Mouse (Mus musculus) CH12.LX (cell line): Measurements from ENCODE around the gene Zc3h18. TPM values are rescaled to one million over a fixed set of nuclear protein-coding genes. Genes with fewer than 3 reads are reported as not detected.

ENCODE experiments used
- DNase-seq: peaks from one replicate; pipeline ENCODE4 v3.0.0-alpha.2; 2013; ENCODE audit errors: extremely low read depth
- H3K27ac ChIP-seq: 2 replicates; pipeline ENCODE4 v1.5.1; 2012; ENCODE audit warnings: low read depth, mild to moderate bottlenecking, control low read depth, moderate library complexity; ENCODE audit not compliant: insufficient read depth
- H3K27me3 ChIP-seq: replicated peaks from 2 replicates; pipeline ENCODE3; 2012; ENCODE audit warnings: inconsistent platforms
- H3K36me3 ChIP-seq, 2 experiments: replicated peaks in 1 of 2; 2 replicates each; pipeline versions ENCODE3 to v1.6.1; 2012; ENCODE audit warnings: inconsistent platforms in 1 of 2, low read length in 1 of 2, mild to moderate bottlenecking in 1 of 2, mixed read lengths in 1 of 2, moderate library complexity in 1 of 2; ENCODE audit not compliant: control insufficient read depth in 1 of 2, insufficient read depth in 1 of 2
- H3K4me1 ChIP-seq, 2 experiments: 2 replicates each; pipeline ENCODE4 v1.6.1; 2012; ENCODE audit warnings: inconsistent platforms in 1 of 2, moderate library complexity in 1 of 2; ENCODE audit not compliant: insufficient read depth in 2 of 2, control insufficient read depth in 1 of 2
- H3K4me2 ChIP-seq: 2 replicates; pipeline ENCODE4 v1.6.1; 2012; ENCODE audit warnings: low read depth, mild to moderate bottlenecking, control low read depth; ENCODE audit not compliant: poor library complexity, insufficient read depth, severe bottlenecking
- H3K4me3 ChIP-seq, 3 experiments: fragments of 150-350 bp in 1 of 3; sonication (generic) in 1 of 3; replicated peaks in 1 of 3; 2 replicates each; pipeline versions ENCODE3 to v1.5.1; 2011 to 2012; ENCODE audit warnings: low read depth in 2 of 3, low read length in 2 of 3, mild to moderate bottlenecking in 2 of 3, moderate library complexity in 2 of 3, control low read depth in 1 of 3, improper control_type of control experiment in 1 of 3, inconsistent platforms in 1 of 3, mixed read lengths in 1 of 3; ENCODE audit not compliant: poor library complexity in 1 of 3
- H3K79me2 ChIP-seq: replicated peaks from 2 replicates; pipeline ENCODE4 v1.6.1; 2012; ENCODE audit warnings: mild to moderate bottlenecking, moderate library complexity; ENCODE audit not compliant: control insufficient read depth, poor library complexity, insufficient read depth, severe bottlenecking; ENCODE audit errors: extremely low read depth
- H3K9ac ChIP-seq: 2 replicates; pipeline ENCODE4 v1.6.1; 2012; ENCODE audit warnings: low read depth, mild to moderate bottlenecking, control low read depth, moderate library complexity; ENCODE audit not compliant: insufficient read depth
- H3K9me3 ChIP-seq: replicated peaks from 2 replicates; pipeline ENCODE3; 2012; ENCODE audit warnings: low read length, inconsistent platforms, mixed read lengths
- BHLHE40 ChIP-seq: IDR thresholded peaks from 2 replicates; pipeline ENCODE4 v1.6.1; 2011; ENCODE audit warnings: mild to moderate bottlenecking, low read depth, low read length, improper control_type of control experiment
- CHD1 ChIP-seq: IDR thresholded peaks from 2 replicates; pipeline ENCODE4 v1.6.1; 2012; ENCODE audit warnings: low read depth, low read length, improper control_type of control experiment, inconsistent platforms
- CHD2 ChIP-seq: IDR thresholded peaks from 2 replicates; pipeline ENCODE4 v1.6.1; 2011; ENCODE audit warnings: low read length, improper control_type of control experiment
- CTCF ChIP-seq, 2 experiments: IDR thresholded peaks in 1 of 2; conservative IDR thresholded peaks in 1 of 2; 2 replicates each; pipeline ENCODE4 v1.5.1; 2011 to 2012; ENCODE audit warnings: low read depth in 2 of 2, low read length in 2 of 2, improper control_type of control experiment in 1 of 2, inconsistent platforms in 1 of 2, mild to moderate bottlenecking in 1 of 2, moderate library complexity in 1 of 2
- E2F4 ChIP-seq: IDR thresholded peaks from 2 replicates; pipeline ENCODE4 v1.6.1; 2011; ENCODE audit warnings: low read depth, low read length, improper control_type of control experiment; ENCODE audit not compliant: insufficient replicate concordance
- ELF1 ChIP-seq: IDR thresholded peaks from 2 replicates; pipeline ENCODE4 v1.6.1; 2014; ENCODE audit warnings: low read depth, mild to moderate bottlenecking, inconsistent platforms, low read length, improper control_type of control experiment
- EP300 ChIP-seq: IDR thresholded peaks from 2 replicates; pipeline ENCODE4 v1.6.1; 2011; ENCODE audit warnings: low read length, improper control_type of control experiment
- ETS1 ChIP-seq: conservative IDR thresholded peaks from 2 replicates; pipeline ENCODE4 v1.6.1; 2012; ENCODE audit warnings: low read depth, mild to moderate bottlenecking, inconsistent platforms, low read length, improper control_type of control experiment, moderate library complexity
- GABPA ChIP-seq: IDR thresholded peaks from 2 replicates; pipeline ENCODE4 v1.6.1; 2012; ENCODE audit warnings: low read depth, low read length, improper control_type of control experiment, inconsistent platforms; ENCODE audit not compliant: insufficient replicate concordance
- HCFC1 ChIP-seq: IDR thresholded peaks from 2 replicates; pipeline ENCODE4 v1.6.1; 2012; ENCODE audit warnings: low read depth, mild to moderate bottlenecking, inconsistent platforms, low read length, improper control_type of control experiment
- IRF4 ChIP-seq: IDR thresholded peaks from 2 replicates; pipeline ENCODE4 v1.6.1; 2014; ENCODE audit warnings: low read depth, mild to moderate bottlenecking, inconsistent platforms, low read length, improper control_type of control experiment
- JUN ChIP-seq: IDR thresholded peaks from 2 replicates; pipeline ENCODE4 v1.6.1; 2011; ENCODE audit warnings: low read depth, mild to moderate bottlenecking, low read length, improper control_type of control experiment, moderate library complexity; ENCODE audit not compliant: insufficient read depth
- JUND ChIP-seq: conservative IDR thresholded peaks from 2 replicates; pipeline ENCODE4 v1.6.1; 2011; ENCODE audit warnings: low read depth, low read length, improper control_type of control experiment
- KAT2A ChIP-seq: IDR thresholded peaks from 2 replicates; pipeline ENCODE4 v1.6.1; 2012; ENCODE audit warnings: low read length, improper control_type of control experiment, inconsistent platforms; ENCODE audit not compliant: insufficient replicate concordance
- MAFK ChIP-seq: IDR thresholded peaks from 2 replicates; pipeline ENCODE4 v1.6.1; 2011; ENCODE audit warnings: low read length, improper control_type of control experiment; ENCODE audit not compliant: insufficient replicate concordance
- MAX ChIP-seq: IDR thresholded peaks from 2 replicates; pipeline ENCODE4 v1.6.1; 2011; ENCODE audit warnings: low read length, improper control_type of control experiment
- MAZ ChIP-seq: IDR thresholded peaks from 2 replicates; pipeline ENCODE4 v1.6.1; 2012; ENCODE audit warnings: low read depth, mild to moderate bottlenecking, inconsistent platforms, low read length, improper control_type of control experiment, moderate library complexity
- MEF2A ChIP-seq: IDR thresholded peaks from 2 replicates; pipeline ENCODE4 v1.6.1; 2014; ENCODE audit warnings: low read depth, mild to moderate bottlenecking, inconsistent platforms, low read length, improper control_type of control experiment, borderline replicate concordance
- MXI1 ChIP-seq: IDR thresholded peaks from 2 replicates; pipeline ENCODE4 v1.6.1; 2011; ENCODE audit warnings: mild to moderate bottlenecking, low read depth, low read length, improper control_type of control experiment
- MYC ChIP-seq: IDR thresholded peaks from 2 replicates; pipeline ENCODE4 v1.6.1; 2011; ENCODE audit warnings: low read depth, mild to moderate bottlenecking, improper control_type of control experiment, low read length
- NELFE ChIP-seq: IDR thresholded peaks from 2 replicates; pipeline ENCODE4 v1.6.1; 2011; ENCODE audit warnings: low read depth, low read length, improper control_type of control experiment
- NRF1 ChIP-seq: IDR thresholded peaks from 2 replicates; pipeline ENCODE4 v1.6.1; 2014; ENCODE audit warnings: low read depth, mild to moderate bottlenecking, inconsistent platforms, low read length, improper control_type of control experiment, moderate library complexity
- PAX5 ChIP-seq: IDR thresholded peaks from 2 replicates; pipeline ENCODE4 v1.6.1; 2012; ENCODE audit warnings: low read length, inconsistent platforms, mixed read lengths
- POLR2A ChIP-seq: IDR thresholded peaks from 2 replicates; pipeline ENCODE4 v1.6.1; 2011; ENCODE audit warnings: low read depth, mild to moderate bottlenecking, improper control_type of control experiment, low read length
- POLR2AphosphoS2 ChIP-seq: IDR thresholded peaks from 2 replicates; pipeline ENCODE4 v1.6.1; 2011; ENCODE audit warnings: low read depth, low read length, improper control_type of control experiment
- RAD21 ChIP-seq: IDR thresholded peaks from 2 replicates; pipeline ENCODE4 v1.6.1; 2011; ENCODE audit warnings: low read depth, mild to moderate bottlenecking, low read length, improper control_type of control experiment, moderate library complexity
- RCOR1 ChIP-seq: conservative IDR thresholded peaks from 2 replicates; pipeline ENCODE4 v1.6.1; 2012; ENCODE audit warnings: low read depth, mild to moderate bottlenecking, inconsistent platforms, low read length, improper control_type of control experiment
- SIN3A ChIP-seq: IDR thresholded peaks from 2 replicates; pipeline ENCODE4 v1.6.1; 2012; ENCODE audit warnings: low read length, improper control_type of control experiment, inconsistent platforms
- SMC3 ChIP-seq: IDR thresholded peaks from 2 replicates; pipeline ENCODE4 v1.6.1; 2011; ENCODE audit warnings: low read depth, low read length, improper control_type of control experiment
- TBP ChIP-seq: conservative IDR thresholded peaks from 2 replicates; pipeline ENCODE4 v1.6.1; 2011; ENCODE audit warnings: low read depth, low read length, improper control_type of control experiment
- TCF12 ChIP-seq: IDR thresholded peaks from 2 replicates; pipeline ENCODE4 v1.6.1; 2014; ENCODE audit warnings: low read depth, mild to moderate bottlenecking, inconsistent platforms, low read length, improper control_type of control experiment
- UBTF ChIP-seq: IDR thresholded peaks from 2 replicates; pipeline ENCODE4 v1.6.1; 2012; ENCODE audit warnings: low read depth, mild to moderate bottlenecking, inconsistent platforms, low read length, improper control_type of control experiment, moderate library complexity
- USF1 ChIP-seq: IDR thresholded peaks from 2 replicates; pipeline ENCODE4 v1.6.1; 2014; ENCODE audit warnings: low read depth, mild to moderate bottlenecking, inconsistent platforms, low read length, improper control_type of control experiment
- USF2 ChIP-seq: conservative IDR thresholded peaks from 2 replicates; pipeline ENCODE4 v1.6.1; 2011; ENCODE audit warnings: low read depth, low read length, improper control_type of control experiment
- ZC3H11A ChIP-seq: IDR thresholded peaks from 2 replicates; pipeline ENCODE4 v1.6.1; 2012; ENCODE audit warnings: low read depth, mild to moderate bottlenecking, inconsistent platforms, low read length, improper control_type of control experiment
- ZKSCAN1 ChIP-seq: IDR thresholded peaks from 2 replicates; pipeline ENCODE4 v1.6.1; 2012; ENCODE audit warnings: low read depth, inconsistent platforms, low read length, improper control_type of control experiment, borderline replicate concordance
- ZMIZ1 ChIP-seq: IDR thresholded peaks from 2 replicates; pipeline ENCODE4 v1.6.1; 2012; ENCODE audit warnings: low read depth, mild to moderate bottlenecking, inconsistent platforms, low read length, improper control_type of control experiment
- ZNF384 ChIP-seq: IDR thresholded peaks from 2 replicates; pipeline ENCODE4 v1.6.1; 2012; ENCODE audit warnings: low read depth, low read length, improper control_type of control experiment, inconsistent platforms
- dilution Hi-C: fragments of 300-500 bp; cut with MboI; formaldehyde crosslinking; loops from 2 replicates; pipeline ENCODE4 v1.14.3; 2020; ENCODE audit warnings: low sequenced_read_pairs; ENCODE audit not compliant: extremely low pct_unique_long_range_greater_than_20kb, extremely low pct_ligation_motif_present
- in situ Hi-C: fragments of 300-500 bp; cut with MboI; formaldehyde crosslinking; loops from 3 replicates; pipeline ENCODE4 v1.14.3; 2019; ENCODE audit warnings: low sequenced_read_pairs, low pct_ligation_motif_present, low pct_unique_long_range_greater_than_20kb, mixed read lengths
- polyA plus RNA-seq: library from polyadenylated mRNA; unstranded; fragments of >175 nt; gene quantifications from 2 replicates; pipeline ENCODE4 v1.2.1, GENCODE M21; 2012; ENCODE audit warnings: low read depth; ENCODE audit not compliant: insufficient read length
- total RNA-seq, 2 experiments: library from RNA; depleted of rRNA; stranded (reverse); fragments of 300-350 nt in 1 of 2; fragments of >200 nt in 1 of 2; gene quantifications; 2 replicates each; pipeline ENCODE4 v1.2.3; 2012 to 2014

The Zc3h18 gene
- total and polyA plus RNA-seq, 3 experiments, result 34.6 to 83.0 (median 58.5) TPM

- DNase-seq, result peak; percentile 92
- dilution Hi-C loops, result no loop called here
Observed at GRCm38 (mm10) chr8:122359111-122359775, 17.2 kb upstream of the Zc3h18 start.

GRCm38 (mm10) chr8:122360696-122361416 lies 15.6 kb upstream of the Zc3h18 start, which contains the start of gene Trhr2:
TSS of gene Trhr2 (minus strand) at chr8:122360746.
- H3K27me3 ChIP-seq, result no peaks in the 10 kb centered on the region
- H3K36me3 ChIP-seq, result peaks cover 0 to 6% of the 10 kb centered on the region in 2 experiments
- no peak within 1 kb of the TSS for H3K9ac ChIP-seq
- dilution Hi-C loops, result no loop called here
- in situ Hi-C loops, result no loop called here
- peaks cover 5% of the 10 kb centered on the region for H3K9me3 ChIP-seq
- no peak for DNase-seq
- no peak within 1 kb of the TSS for H3K4me3 ChIP-seq
- H3K79me2 ChIP-seq, result no peaks in the 10 kb centered on the region
- H3K4me1 ChIP-seq, result peaks cover 15 to 22% of the 10 kb centered on the region in 2 experiments
- H3K4me2 ChIP-seq, result no peak within 1 kb of the TSS; the same call in 1 of the 2 replicates
- H3K27ac ChIP-seq, result no peak within 1 kb of the TSS
- TF ChIP-seq JUN (no peak), ETS1 (no peak), ZMIZ1 (no peak), HCFC1 (no peak), MYC (no peak), MXI1 (no peak), EP300 (no peak), ZKSCAN1 (no peak), SMC3 (no peak), KAT2A (no peak), JUND (no peak), CHD1 (no peak), UBTF (no peak), TBP (no peak), ZNF384 (no peak)

More at GRCm38 (mm10) chr8:122359111-122359775, 17.2 kb upstream of the Zc3h18 start:
- no peak overlapping the region for H3K9ac ChIP-seq
- H3K27me3 ChIP-seq, result no peaks in the 10 kb centered on the region
- peaks cover 0 to 3% of the 10 kb centered on the region in 2 experiments for H3K36me3 ChIP-seq
- peak overlapping the region; percentile 23; the same call in 1 of the 2 replicates for H3K4me2 ChIP-seq
- TF ChIP-seq SMC3, result no peak
- TF ChIP-seq MAFK, result no peak
- no peak for TF ChIP-seq KAT2A
- no peak for TF ChIP-seq ZC3H11A
- no peak for TF ChIP-seq NELFE
- TF ChIP-seq ZNF384, result no peak
- TF ChIP-seq UBTF, result no peak
- no peak for TF ChIP-seq HCFC1
- TF ChIP-seq BHLHE40, result peak; percentile 93
- TF ChIP-seq CHD1, result no peak
- no peak for TF ChIP-seq NRF1
- peak; percentile 99 for TF ChIP-seq IRF4
- TF ChIP-seq PAX5, result no peak
- 0 out of 2 replicates have a peak, but pooled peaks have one; percentile 39 for TF ChIP-seq MYC
- TF ChIP-seq TCF12, result peak; percentile 85
- TF ChIP-seq SIN3A, result peak; percentile 52; the same call in 1 of the 2 replicates
- peak; percentile 91 for TF ChIP-seq TBP
- TF ChIP-seq MXI1, result peak; percentile 46; the same call in 1 of the 2 replicates
- TF ChIP-seq CHD2, result 0 out of 2 replicates have a peak, but pooled peaks have one; percentile 18
- no peak; the same call in 1 of the 2 replicates for TF ChIP-seq RAD21
- peak; percentile 96 for TF ChIP-seq EP300
- TF ChIP-seq ELF1, result no peak
- TF ChIP-seq POLR2AphosphoS2, result no peak
- peak; percentile 78 for TF ChIP-seq ETS1
- TF ChIP-seq ZKSCAN1, result no peak
- TF ChIP-seq ZMIZ1, result no peak
- TF ChIP-seq RCOR1, result peak; percentile 10; the same call in 1 of the 2 replicates
- peak; percentile 94 for TF ChIP-seq JUN
- TF ChIP-seq MAZ, result no peak
- TF ChIP-seq MEF2A, result peak; percentile 74
- TF ChIP-seq E2F4, result no peak
- TF ChIP-seq POLR2A, result no peak
- peak; percentile 98 for TF ChIP-seq JUND
- no peak for TF ChIP-seq USF2
- peak in 1 of 2 experiments; percentile 3; a peak in 1 of 4 replicates for TF ChIP-seq CTCF (conservative IDR thresholded peaks at IDR 0.05 in 1 of 2, IDR thresholded peaks at IDR 0.05 in 1 of 2; ENCODE audit: low read depth in 2 of 2, low read length in 2 of 2)
- TF ChIP-seq MAX, result 0 out of 2 replicates have a peak, but pooled peaks have one; percentile 24
- no peak for TF ChIP-seq USF1
- no peak for TF ChIP-seq GABPA
- H3K4me1 ChIP-seq, result peaks cover 20 to 30% of the 10 kb centered on the region in 2 experiments
- H3K9me3 ChIP-seq, result no peaks in the 10 kb centered on the region
- no peaks in the 10 kb centered on the region for H3K79me2 ChIP-seq
- no peak overlapping the region for H3K27ac ChIP-seq
- H3K4me3 ChIP-seq, result no peak overlapping the region
- in situ Hi-C loops, result no loop called here
